Comparison of ENCODE assay signal across 10 mouse cellular contexts in the genomic region with DNA sequence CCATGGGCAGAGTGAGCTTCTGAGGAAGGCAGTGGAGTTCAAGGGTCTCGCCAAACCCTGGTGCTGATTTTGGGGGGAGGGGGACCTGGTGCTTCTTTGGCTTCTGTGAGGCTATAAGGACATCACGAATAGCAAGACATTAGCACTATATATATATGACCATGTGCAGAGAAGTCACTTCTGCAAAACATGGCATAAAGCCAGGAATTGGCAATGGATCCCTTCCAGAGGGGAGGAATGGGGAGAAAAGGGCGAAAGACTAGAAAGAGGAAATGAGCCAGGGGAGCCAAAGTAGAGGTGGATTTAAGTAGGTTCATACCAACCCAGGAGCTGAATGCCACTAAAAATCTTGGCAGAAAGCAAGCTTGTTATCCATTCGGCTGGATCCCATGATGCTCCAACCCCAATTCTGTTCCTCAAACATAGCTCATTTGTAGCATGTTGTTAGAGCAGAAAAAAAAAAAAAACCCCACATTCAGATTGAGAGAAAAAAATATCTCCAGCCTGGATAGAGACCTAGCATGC.
"Had no signal": no experiment of that assay in that cellular context is flagged by ENCODE, and none has a peak within 500 bp of the region (broad histone marks: within the 10 kb centered on the region; RNA-seq: fewer than 3 reads in every experiment).

No protein-coding gene starts in this region.

- H3K27ac ChIP-seq: limb, embryonic 12.5 days; liver, embryonic 13.5 days; midbrain, embryonic 13.5 days; neural tube, embryonic 12.5 days; stomach, postnatal 0 days had no signal

- H3K4me1 ChIP-seq: liver, embryonic 13.5 days had no signal

- H3K9ac ChIP-seq: limb, embryonic 12.5 days; liver, embryonic 13.5 days; liver, postnatal 0 days; midbrain, embryonic 13.5 days; neural tube, embryonic 12.5 days had no signal

- H3K4me3 ChIP-seq: limb, embryonic 12.5 days; liver, embryonic 13.5 days; midbrain, embryonic 13.5 days; neural tube, embryonic 12.5 days had no signal

- ATAC-seq: liver, postnatal 0 days; midbrain, embryonic 13.5 days had no signal

- DNase-seq: kidney, postnatal 10 days; liver; liver, embryonic 13.5 days; liver, postnatal 0 days; lung, postnatal 36 days; thymus, postnatal 4 days had no signal

- H3K4me2 ChIP-seq: limb, embryonic 12.5 days; liver, embryonic 13.5 days; midbrain, embryonic 13.5 days; neural tube, embryonic 12.5 days had no signal

- H3K36me3 ChIP-seq: limb, embryonic 12.5 days; liver, embryonic 13.5 days; midbrain, embryonic 13.5 days; neural tube, embryonic 12.5 days had no signal

- H3K27me3 ChIP-seq: limb, embryonic 12.5 days; liver, embryonic 13.5 days; neural tube, embryonic 12.5 days had no signal

- H3K9me3 ChIP-seq: limb, embryonic 12.5 days; liver, embryonic 13.5 days; midbrain, embryonic 13.5 days; neural tube, embryonic 12.5 days had no signal
